Mouse (Mus musculus) kidney, adult 11 months (tissue): ENCODE results near the gene Tbl3.

Experiments used
- DNase-seq: peaks from one replicate; pipeline ENCODE4 v3.0.0; 2022

Tbl3 gene

DNA sequence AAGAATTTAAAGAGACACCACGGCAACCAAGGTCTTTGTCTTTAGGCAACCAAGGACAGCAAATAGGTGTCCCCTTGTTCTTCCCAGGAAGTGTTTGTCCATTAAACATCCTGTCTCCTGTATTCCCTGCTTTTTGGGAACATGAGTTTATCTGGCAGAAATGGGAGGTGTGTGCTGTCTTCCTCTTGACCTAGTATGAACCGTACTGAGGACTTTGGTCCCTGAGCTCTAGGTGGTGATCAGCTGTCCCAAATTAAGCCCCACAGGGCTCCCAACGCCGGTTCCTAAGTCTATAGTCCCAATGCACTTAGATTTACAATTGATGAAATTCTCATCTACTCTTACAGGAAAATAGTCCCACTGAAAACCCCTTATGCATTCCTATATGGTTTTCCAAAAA, 56.7 kb downstream of the Tbl3 start:
- no peak for DNase-seq

- no peak for DNase-seq
These were observed 57.3 kb downstream of the Tbl3 start, which contains the start of gene Slc9a3r2 for GRCm38 (mm10) chr17:24650070-24650616. Gene Slc9a3r2 (minus strand): TSS chr17:24650327.

- DNase-seq, result no peak
These were observed 57.8 kb downstream of the Tbl3 start for GRCm38 (mm10) chr17:24649581-24650069.

GRCm38 (mm10) chr17:24648731-24649377, 58.6 kb downstream of the Tbl3 start:
- DNase-seq, result no peak
